Mouse (Mus musculus) CH12.LX (cell line): ENCODE results near the gene Ffar4. TPM values are rescaled to one million over a fixed set of nuclear protein-coding genes. Genes with fewer than 3 reads are reported as not detected.

Source experiments
- polyA plus RNA-seq: library from polyadenylated mRNA; unstranded; fragments of >175 nt; gene quantifications from 2 replicates; pipeline ENCODE4 v1.2.1, GENCODE M21; 2012; ENCODE audit warnings: low read depth; ENCODE audit not compliant: insufficient read length
- total RNA-seq, 2 experiments: library from RNA; depleted of rRNA; stranded (reverse); fragments of 300-350 nt in 1 of 2; fragments of >200 nt in 1 of 2; gene quantifications; 2 replicates each; pipeline ENCODE4 v1.2.3; 2012 to 2014

Gene Ffar4
- total and polyA plus RNA-seq, 3 experiments: not detected

Other genes starting within 250 kb of the Ffar4 start
- gene Myof, start 53.5 kb upstream of the Ffar4 start, total RNA-seq (2012; rRNA removed): 0.29 and 0.30 TPM in 2 replicates
- 0.49 and 0.59 TPM in 2 replicates for gene Myof, start 53.5 kb upstream of the Ffar4 start, total RNA-seq (2014; rRNA removed)
- gene Myof, start 53.5 kb upstream of the Ffar4 start, polyA plus RNA-seq: 3.9 and 4.1 TPM in 2 replicates
- 29.6 and 33.0 TPM in 2 replicates for gene Cep55, start 42.1 kb upstream of the Ffar4 start, total RNA-seq (2012; rRNA removed)
- gene Cep55, start 42.1 kb upstream of the Ffar4 start, total RNA-seq (2014; rRNA removed): 76.2 and 90.8 TPM in 2 replicates
- 64.2 and 70.4 TPM in 2 replicates for gene Cep55, start 42.1 kb upstream of the Ffar4 start, polyA plus RNA-seq
- 0.13 TPM in 1 of 2 replicates, not detected in the other for gene Rbp4, start 28.2 kb downstream of the Ffar4 start, total RNA-seq (2012; rRNA removed)
- not detected in 2 replicates for gene Rbp4, start 28.2 kb downstream of the Ffar4 start, total RNA-seq (2014; rRNA removed)
- gene Rbp4, start 28.2 kb downstream of the Ffar4 start, polyA plus RNA-seq: not detected in 2 replicates
- gene Pde6c, start 35.7 kb downstream of the Ffar4 start, total RNA-seq (2012; rRNA removed): not detected in 2 replicates
- gene Pde6c, start 35.7 kb downstream of the Ffar4 start, total RNA-seq (2014; rRNA removed): not detected in 2 replicates
- not detected in 2 replicates for gene Pde6c, start 35.7 kb downstream of the Ffar4 start, polyA plus RNA-seq
- gene Fra10ac1, start 127.1 kb downstream of the Ffar4 start, total RNA-seq (2012; rRNA removed): 21.1 and 22.2 TPM in 2 replicates
- gene Fra10ac1, start 127.1 kb downstream of the Ffar4 start, total RNA-seq (2014; rRNA removed): 21.6 and 24.9 TPM in 2 replicates
- 50.4 and 60.5 TPM in 2 replicates for gene Fra10ac1, start 127.1 kb downstream of the Ffar4 start, polyA plus RNA-seq
- 0.04 TPM in 1 of 2 replicates, not detected in the other for gene Lgi1, start 167.5 kb downstream of the Ffar4 start, total RNA-seq (2012; rRNA removed)
- gene Lgi1, start 167.5 kb downstream of the Ffar4 start, total RNA-seq (2014; rRNA removed): 0.11 and 0.20 TPM in 2 replicates
- gene Lgi1, start 167.5 kb downstream of the Ffar4 start, polyA plus RNA-seq: 0.30 TPM in 1 of 2 replicates, not detected in the other